ENCODE assay signal across 7 mouse cellular contexts in genomic region chr6:51206712-51207505, GRCm38 (mm10).
DNase-seq lines count a peak whose midpoint lies in the region; ATAC-seq and TF ChIP-seq lines count a peak whose summit lies in the region.

No protein-coding gene starts in this region.

- no peaks in the 10 kb centered on the region for H3K27me3 ChIP-seq in ES-Bruce4 (ENCODE audit: control insufficient read depth, insufficient read depth, low read length, poor library complexity, severe bottlenecking)
- peaks cover 18% of the 10 kb centered on the region for H3K27me3 ChIP-seq in embryonic facial prominence, embryonic 12.5 days

- TF ChIP-seq EP300 in ES-Bruce4 (IDR thresholded peaks at IDR 0.05; ENCODE audit: insufficient read depth, low read depth, low read length) = no peak

- no peak for ATAC-seq in embryonic facial prominence, embryonic 12.5 days (ENCODE audit: insufficient number of reproducible peaks, insufficient read depth, low FRiP score, low TSS enrichment)

- WGBS in embryonic facial prominence, embryonic 12.5 days = 6% methylated on average over 11 of the region's 11 CpGs

- no peak overlapping the region for H3K9ac ChIP-seq in ES-Bruce4 (ENCODE audit: low read depth, poor library complexity, severe bottlenecking)
- H3K9ac ChIP-seq in embryonic facial prominence, embryonic 12.5 days = no peak overlapping the region

- H3K4me1 ChIP-seq in ES-Bruce4 (ENCODE audit: control insufficient read depth, insufficient read depth, low read length) = no peaks in the 10 kb centered on the region
- peaks cover 11% of the 10 kb centered on the region for H3K4me1 ChIP-seq in embryonic facial prominence, embryonic 12.5 days

- no peak overlapping the region for H3K27ac ChIP-seq in ES-Bruce4 (ENCODE audit: insufficient read depth, low read length)
- H3K27ac ChIP-seq in embryonic facial prominence, embryonic 12.5 days = no peak overlapping the region
- H3K27ac ChIP-seq in layer of hippocampus, adult 2 months = no peak overlapping the region

- peak; percentile 70 for TF ChIP-seq CTCF in ES-Bruce4 (IDR thresholded peaks at IDR 0.05; ENCODE audit: low read depth, low read length)
- TF ChIP-seq CTCF in layer of hippocampus, adult 2 months (conservative IDR thresholded peaks at IDR 0.05) = peak; percentile 90

- intact Hi-C loops in heart, postnatal 36 days (cut with DNase I) = loop anchor here (2.0 to 5.0 kb wide), 3 partner anchors 175 to 652 kb away; partner anchors contain the start of gene Hnrnpa2b1

- H3K4me2 ChIP-seq in embryonic facial prominence, embryonic 12.5 days (replicated peaks) = peak overlapping the region; percentile 45; the same call in 1 of the 2 replicates

- H3K4me3 ChIP-seq in ES-Bruce4 (ENCODE audit: low read depth, low read length) = no peak overlapping the region
- H3K4me3 ChIP-seq in embryonic facial prominence, embryonic 12.5 days = no peak overlapping the region
- H3K4me3 ChIP-seq in layer of hippocampus, adult 2 months = no peak overlapping the region

- no peaks in the 10 kb centered on the region for H3K9me3 ChIP-seq in ES-Bruce4 (replicated peaks; ENCODE audit: control insufficient read depth, insufficient read depth, low read length, poor library complexity, severe bottlenecking)
- H3K9me3 ChIP-seq in embryonic facial prominence, embryonic 12.5 days = no peaks in the 10 kb centered on the region

- no peaks in the 10 kb centered on the region for H3K36me3 ChIP-seq in ES-Bruce4 (ENCODE audit: control insufficient read depth, insufficient read depth, low read length, poor library complexity, severe bottlenecking)
- H3K36me3 ChIP-seq in embryonic facial prominence, embryonic 12.5 days = no peaks in the 10 kb centered on the region

- no peak for TF ChIP-seq POLR2A in ES-Bruce4 (IDR thresholded peaks at IDR 0.05; ENCODE audit: insufficient read depth, low read length)

- peak; percentile 47 for DNase-seq in adrenal gland, adult 2 months
- DNase-seq in heart, postnatal 36 days = peak; percentile 52 to 75
- peak; percentile 17 to 66 for DNase-seq in layer of hippocampus, adult 2 months (ENCODE audit: low spot score in 2 of 2)
- peak; percentile 55 for DNase-seq in lung, postnatal 25 days (ENCODE audit: low spot score)
- DNase-seq in right cerebral cortex, postnatal 25 days = peak; percentile 44
